Mouse (Mus musculus) central nervous system, embryonic 11.5 days (tissue): ENCODE results near the gene Pdzrn3. TPM values are rescaled to one million over a fixed set of nuclear protein-coding genes. Genes with fewer than 3 reads are reported as not detected.

Experiments used
- polyA plus RNA-seq: library from polyadenylated mRNA; depleted of rRNA; stranded (reverse); fragments of >200 nt; gene quantifications from 2 replicates; pipeline ENCODE4 v1.2.3, GENCODE M21; 2012; rRNA removed

Gene Pdzrn3
- polyA plus RNA-seq = 26.1 and 32.9 TPM in 2 replicates

DNA sequence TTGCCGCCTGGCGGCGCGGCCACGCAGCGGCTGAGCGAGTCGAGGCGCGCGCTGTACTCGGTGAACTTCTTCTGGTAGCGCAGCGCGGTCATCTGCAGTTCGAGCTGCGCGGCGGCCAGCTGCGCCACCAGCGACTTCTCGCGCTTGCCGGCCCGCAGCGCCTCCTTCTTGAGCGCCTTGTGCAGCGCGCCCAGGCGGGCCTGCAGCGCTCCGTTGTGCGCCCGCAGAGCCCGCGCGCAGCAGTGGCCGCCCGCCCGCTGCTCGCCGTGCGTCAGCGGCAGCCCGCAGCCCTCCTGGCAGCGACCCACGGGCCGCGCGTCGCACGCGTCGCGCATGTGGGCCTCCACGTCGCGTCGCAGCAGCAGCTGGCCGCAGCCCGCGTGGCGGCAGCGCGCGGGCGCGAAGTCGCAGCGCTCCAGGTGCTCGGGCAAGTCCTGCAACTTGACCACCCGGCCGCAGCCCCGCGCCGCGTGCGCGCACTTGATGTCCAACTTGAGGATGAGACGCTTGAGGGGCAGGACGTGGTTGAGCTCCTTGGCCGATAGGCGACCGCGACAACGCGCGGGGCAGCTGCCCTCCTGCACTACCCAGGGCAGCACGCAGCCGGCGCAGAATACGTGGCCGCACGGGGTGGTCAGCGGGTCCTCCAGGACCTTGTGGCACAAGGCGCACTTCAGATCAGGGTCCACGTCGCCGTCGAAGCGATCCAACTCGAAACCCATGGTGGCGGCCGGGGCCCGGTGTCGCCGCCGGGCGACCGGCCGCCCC lies at the start of gene Pdzrn3:
Pdzrn3 (minus strand) TSS at position 731 of the 768 bp plus-strand sequence.

